Mouse (Mus musculus) limb, embryonic 14.5 days (tissue): Measurements from ENCODE around the gene BC052040. TPM values are rescaled to one million over a fixed set of nuclear protein-coding genes. Genes with fewer than 3 reads are reported as not detected.

Source experiments
- ATAC-seq: fragments of 200-750 bp; cut with Nextera tagmentation; 2 replicates; pipeline ENCODE4 v1.8.0; 2017; ENCODE audit warnings: low read depth, moderate number of reproducible peaks, moderate TSS enrichment; ENCODE audit not compliant: low FRiP score
- DNase-seq: peaks from one replicate; pipeline ENCODE4 v3.0.0-alpha.2; 2015; ENCODE audit warnings: low spot score
- H3K27ac ChIP-seq: fragments of 300-500 bp; sonication (generic); replicated peaks from 2 replicates; pipeline ENCODE4 v1.5.1; 2014; ENCODE audit warnings: low read depth, mild to moderate bottlenecking, low read length, moderate library complexity, mixed read lengths
- H3K27me3 ChIP-seq: fragments of 300-500 bp; sonication (generic); 2 replicates; pipeline ENCODE4 v1.6.1; 2014; ENCODE audit warnings: low read length, mixed read lengths; ENCODE audit not compliant: control insufficient read depth, insufficient read depth
- H3K36me3 ChIP-seq: fragments of 300-500 bp; sonication (generic); 2 replicates; pipeline ENCODE4 v1.6.1; 2014; ENCODE audit warnings: mild to moderate bottlenecking, low read length, moderate library complexity, mixed read lengths; ENCODE audit not compliant: control insufficient read depth, insufficient read depth
- H3K4me1 ChIP-seq: fragments of 300-500 bp; sonication (generic); 2 replicates; pipeline ENCODE4 v1.6.1; 2014; ENCODE audit warnings: antibody characterized with exemption, low read length, mixed read lengths; ENCODE audit not compliant: control insufficient read depth, insufficient read depth
- H3K4me2 ChIP-seq: fragments of 300-500 bp; sonication (generic); replicated peaks from 2 replicates; pipeline ENCODE4 v1.6.1; 2014; ENCODE audit warnings: low read depth, mild to moderate bottlenecking, low read length, moderate library complexity; ENCODE audit not compliant: severe bottlenecking
- H3K4me3 ChIP-seq: fragments of 300-500 bp; sonication (generic); replicated peaks from 2 replicates; pipeline ENCODE4 v1.5.1; 2014; ENCODE audit warnings: low read length
- H3K9ac ChIP-seq: fragments of 300-500 bp; sonication (generic); 2 replicates; pipeline ENCODE4 v1.6.1; 2014; ENCODE audit warnings: mild to moderate bottlenecking, low read depth, low read length, moderate library complexity; ENCODE audit not compliant: severe bottlenecking
- H3K9me3 ChIP-seq: fragments of 300-500 bp; sonication (generic); 2 replicates; pipeline ENCODE4 v1.6.1; 2016; ENCODE audit warnings: low read length; ENCODE audit not compliant: control insufficient read depth
- POLR2A ChIP-seq: fragments of 200-500 bp; IDR thresholded peaks from 2 replicates; pipeline ENCODE4 v1.8.0; 2012; ENCODE audit warnings: inconsistent platforms, mild to moderate bottlenecking, moderate library complexity, borderline replicate concordance; ENCODE audit not compliant: insufficient read depth, insufficient read length; ENCODE audit errors: extremely low read depth
- WGBS: fragments of 180-500 bp; shearing (Covaris S2); extraction: QIAGEN DNeasy Blood & Tissue Kit; methylation state at CpG from one replicate; pipeline ENCODE4 v1.1.7; 2014; 5-methylcytosine and 5-hydroxymethylcytosine counted together
- polyA plus RNA-seq, 2 experiments: library from polyadenylated mRNA; depleted of rRNA in 1 of 2; stranded (reverse) in 1 of 2; unstranded in 1 of 2; fragments of >200 nt; fragmentation: Nextera tagmentation in 1 of 2; extraction: Ambion mirVana in 1 of 2; gene quantifications; 2 replicates each; pipeline versions ENCODE4 v1.2.1 to v1.2.3; 2012 to 2014

BC052040 gene
- polyA plus RNA-seq, 2 experiments = 7.9 to 8.1 TPM

DNA sequence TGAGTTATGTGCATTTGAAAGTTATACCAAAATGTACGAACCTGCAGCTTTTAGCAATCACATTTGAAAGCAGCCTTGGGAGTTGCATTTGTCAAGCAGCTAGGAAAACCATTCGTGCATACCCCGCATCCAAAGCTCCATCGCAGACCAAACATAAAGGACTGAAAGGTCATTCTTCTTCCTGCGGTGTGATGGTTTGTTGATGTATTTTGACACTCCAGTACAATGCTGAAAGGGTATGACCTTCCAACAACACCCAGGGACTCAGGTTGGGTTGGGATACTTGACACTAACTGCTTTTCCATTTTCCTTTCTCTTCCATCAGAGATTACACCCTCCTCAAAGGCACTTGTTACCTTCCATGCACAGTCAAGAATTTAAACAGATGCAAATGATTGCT is 121.1 kb downstream of the BC052040 start:
- Histone ChIP-seq H3K4me2 (no peak overlapping the region), H3K9ac (no peak overlapping the region), H3K4me1 (no peaks in the 10 kb centered on the region), H3K36me3 (no peaks in the 10 kb centered on the region), H3K27ac (no peak overlapping the region), H3K27me3 (no peaks in the 10 kb centered on the region), H3K4me3 (no peak overlapping the region), H3K9me3 (no peaks in the 10 kb centered on the region)
- DNase-seq (no peak), ATAC-seq (no peak)
- 75% methylated on average over 5 of the region's 5 CpGs for WGBS
- no peak for TF ChIP-seq POLR2A

GRCm38 (mm10) chr2:115717535-115717934 is 136.0 kb downstream of the BC052040 start:
- H3K4me3 ChIP-seq = no peak overlapping the region
- no peak overlapping the region for H3K27ac ChIP-seq
- no peak for TF ChIP-seq POLR2A
- no peak overlapping the region for H3K9ac ChIP-seq
- no peaks in the 10 kb centered on the region; the same call in 1 of the 2 replicates for H3K9me3 ChIP-seq
- H3K27me3 ChIP-seq = no peaks in the 10 kb centered on the region
- no peak overlapping the region for H3K4me2 ChIP-seq
- no peak for ATAC-seq
- WGBS = 69% methylated on average over 5 of the region's 5 CpGs
- H3K36me3 ChIP-seq = no peaks in the 10 kb centered on the region
- H3K4me1 ChIP-seq = no peaks in the 10 kb centered on the region
- DNase-seq = no peak

GRCm38 (mm10) chr2:115717980-115718379 is 136.5 kb downstream of the BC052040 start:
- 69% methylated on average over 3 of the region's 3 CpGs for WGBS
- Histone ChIP-seq H3K9me3 (no peaks in the 10 kb centered on the region; the same call in 1 of the 2 replicates), H3K4me3 (no peak overlapping the region), H3K36me3 (no peaks in the 10 kb centered on the region), H3K27ac (no peak overlapping the region), H3K4me2 (no peak overlapping the region), H3K27me3 (no peaks in the 10 kb centered on the region), H3K4me1 (no peaks in the 10 kb centered on the region), H3K9ac (no peak overlapping the region)
- DNase-seq (no peak), ATAC-seq (no peak)
- no peak for TF ChIP-seq POLR2A

GRCm38 (mm10) chr2:115723452-115723851 is 141.9 kb downstream of the BC052040 start:
- DNase-seq = peak; percentile 34
- H3K27ac ChIP-seq = no peak overlapping the region
- TF ChIP-seq POLR2A = no peak
- H3K9ac ChIP-seq = no peak overlapping the region
- no peak overlapping the region for H3K4me3 ChIP-seq
- H3K36me3 ChIP-seq = peaks cover 3% of the 10 kb centered on the region; the same call in 1 of the 2 replicates
- no peak; the same call in 1 of the 2 replicates for ATAC-seq
- H3K4me2 ChIP-seq = no peak overlapping the region
- H3K9me3 ChIP-seq = no peaks in the 10 kb centered on the region; the same call in 1 of the 2 replicates
- H3K27me3 ChIP-seq = no peaks in the 10 kb centered on the region
- H3K4me1 ChIP-seq = no peaks in the 10 kb centered on the region
- 27% methylated on average over 8 of the region's 8 CpGs for WGBS

DNA sequence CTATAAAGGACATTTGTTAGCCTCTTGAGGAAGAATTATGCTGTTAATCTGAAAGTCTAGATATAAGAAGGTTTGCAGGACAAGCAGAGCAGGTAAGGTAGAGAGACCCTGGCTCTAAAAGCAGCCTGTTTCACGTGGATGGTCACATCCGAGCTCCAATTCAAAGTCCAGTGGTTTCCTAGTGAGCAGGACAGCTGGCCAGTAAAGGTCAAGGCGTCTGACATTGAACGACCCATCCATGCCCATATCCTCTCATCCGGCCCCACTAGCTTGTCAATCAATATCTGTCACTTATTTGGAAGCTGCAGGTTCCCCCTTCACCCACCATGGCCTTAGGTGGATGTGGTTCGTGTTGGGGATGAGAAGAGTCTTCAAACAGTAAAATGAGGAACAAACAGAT is 142.7 kb downstream of the BC052040 start:
- 67% methylated on average over 6 of the region's 6 CpGs for WGBS
- ATAC-seq = no peak

DNA sequence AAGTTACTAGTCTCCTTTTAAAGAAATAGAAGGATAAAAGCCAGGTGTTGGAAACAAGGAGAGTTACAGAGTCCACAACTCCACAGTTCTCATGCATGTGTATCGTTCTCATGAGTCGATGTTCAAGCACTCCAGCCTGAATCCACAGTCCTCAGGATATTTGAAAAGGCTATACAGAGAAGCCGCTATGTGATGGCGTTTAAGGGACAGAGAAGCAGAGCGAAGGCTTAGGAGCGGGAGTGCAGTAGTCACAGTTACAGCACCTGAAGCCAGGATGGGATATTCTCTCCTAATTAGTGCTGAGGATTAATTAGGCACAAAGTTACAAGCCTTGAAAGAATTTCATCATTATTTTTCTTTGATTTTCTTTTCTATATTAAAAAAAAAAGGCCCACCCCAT is 143.2 kb downstream of the BC052040 start:
- H3K27ac ChIP-seq = no peak overlapping the region
- no peak overlapping the region for H3K4me2 ChIP-seq
- TF ChIP-seq POLR2A = no peak
- no peak overlapping the region for H3K4me3 ChIP-seq
- ATAC-seq (no peak), DNase-seq (no peak)
- peaks cover 3% of the 10 kb centered on the region; the same call in 1 of the 2 replicates for H3K36me3 ChIP-seq
- no peak overlapping the region for H3K9ac ChIP-seq
- WGBS = 90% methylated on average over 6 of the region's 6 CpGs
- no peaks in the 10 kb centered on the region for H3K27me3 ChIP-seq
- no peaks in the 10 kb centered on the region; the same call in 1 of the 2 replicates for H3K9me3 ChIP-seq
- no peaks in the 10 kb centered on the region for H3K4me1 ChIP-seq

More for the DNA sequence above, 142.7 kb downstream of the BC052040 start:
- no peak for DNase-seq
- no peaks in the 10 kb centered on the region; the same call in 1 of the 2 replicates for H3K9me3 ChIP-seq
- no peaks in the 10 kb centered on the region for H3K27me3 ChIP-seq
- peaks cover 3% of the 10 kb centered on the region; the same call in 1 of the 2 replicates for H3K36me3 ChIP-seq
- no peaks in the 10 kb centered on the region for H3K4me1 ChIP-seq
- no peak overlapping the region for H3K4me2 ChIP-seq
- no peak overlapping the region for H3K4me3 ChIP-seq
- no peak for TF ChIP-seq POLR2A
- H3K9ac ChIP-seq = no peak overlapping the region
- no peak overlapping the region for H3K27ac ChIP-seq
